Mouse (Mus musculus) liver, postnatal 0 days (tissue): ENCODE data around the gene Ccdc126.

Experiments
- CTCF ChIP-seq: sonication (generic); IDR thresholded peaks from 2 replicates; pipeline ENCODE4 v1.5.1; 2016; ENCODE audit warnings: antibody characterized with exemption, low read depth
- EP300 ChIP-seq: IDR thresholded peaks from 2 replicates; pipeline ENCODE4 v1.6.1; 2016; ENCODE audit warnings: antibody characterized with exemption, low read depth, mild to moderate bottlenecking

DNA sequence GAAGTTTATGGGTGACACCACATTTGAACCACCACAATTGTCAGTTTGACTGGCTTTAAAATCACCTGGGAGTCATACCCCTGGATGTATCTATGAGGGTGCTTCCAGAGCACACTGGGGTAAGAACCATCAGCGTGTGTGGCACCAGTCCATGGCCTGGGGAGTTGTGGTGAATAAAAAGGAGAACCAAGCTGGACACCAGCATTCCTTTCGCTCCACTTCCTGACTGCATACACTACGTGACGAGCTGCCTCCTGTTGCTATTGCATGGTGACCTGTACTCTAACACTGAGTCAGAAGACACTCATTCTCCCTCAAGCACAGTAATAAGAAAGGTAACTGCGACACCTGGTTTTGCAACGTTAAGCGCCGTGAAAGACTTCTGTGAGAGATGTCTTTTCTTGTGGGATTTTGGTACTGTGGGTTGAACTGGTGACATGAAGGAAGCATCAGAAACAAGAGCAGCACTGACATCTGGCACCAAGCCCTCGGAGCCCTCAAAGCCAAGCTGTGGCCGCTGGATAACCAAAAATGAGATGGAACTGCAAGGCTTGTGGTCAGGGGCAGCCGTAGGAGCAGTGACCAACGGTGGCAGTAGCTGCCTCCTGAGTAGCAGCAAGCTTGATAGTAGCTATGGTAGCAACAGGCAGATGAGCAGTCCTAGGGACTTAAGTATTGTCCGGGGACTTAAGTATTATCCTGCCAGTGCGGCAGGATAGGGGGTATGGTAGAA is 24.8 kb downstream of the Ccdc126 start:
- no peak for TF ChIP-seq CTCF
- no peak for TF ChIP-seq EP300
